Mouse (Mus musculus) heart, embryonic 12.5 days (tissue): ENCODE results near the gene Pou2f2. TPM values are rescaled to one million over a fixed set of nuclear protein-coding genes. Genes with fewer than 3 reads are reported as not detected.

Experiments
- ATAC-seq: fragments of 200-750 bp; cut with Nextera tagmentation; 2 replicates; pipeline ENCODE4 v1.8.0; 2017; ENCODE audit warnings: moderate TSS enrichment, moderate library complexity; ENCODE audit not compliant: insufficient number of reproducible peaks, low FRiP score
- H3K27ac ChIP-seq: fragments of 300-500 bp; sonication (generic); 2 replicates; pipeline ENCODE4 v1.5.1; 2016; ENCODE audit warnings: mild to moderate bottlenecking, moderate library complexity; ENCODE audit not compliant: poor library complexity, severe bottlenecking
- H3K27me3 ChIP-seq: fragments of 300-500 bp; sonication (generic); replicated peaks from 2 replicates; pipeline ENCODE4 v1.6.1; 2016; ENCODE audit warnings: mild to moderate bottlenecking, moderate library complexity
- H3K36me3 ChIP-seq: fragments of 300-500 bp; sonication (generic); 2 replicates; pipeline ENCODE4 v1.6.1; 2016; ENCODE audit warnings: mild to moderate bottlenecking, moderate library complexity
- H3K4me1 ChIP-seq: fragments of 300-500 bp; sonication (generic); replicated peaks from 2 replicates; pipeline ENCODE4 v1.6.1; 2016; ENCODE audit warnings: mild to moderate bottlenecking
- H3K4me2 ChIP-seq: fragments of 300-500 bp; sonication (generic); 2 replicates; pipeline ENCODE4 v1.6.1; 2016; ENCODE audit warnings: mild to moderate bottlenecking, moderate library complexity
- H3K4me3 ChIP-seq: fragments of 300-500 bp; sonication (generic); 2 replicates; pipeline ENCODE4 v1.5.1; 2016; ENCODE audit warnings: mild to moderate bottlenecking
- H3K9ac ChIP-seq: fragments of 300-500 bp; sonication (generic); 2 replicates; pipeline ENCODE4 v1.6.1; 2016; ENCODE audit warnings: mild to moderate bottlenecking, moderate library complexity
- H3K9me3 ChIP-seq: fragments of 300-500 bp; sonication (generic); replicated peaks from 2 replicates; pipeline ENCODE4 v1.6.1; 2016; ENCODE audit warnings: mild to moderate bottlenecking, moderate library complexity
- WGBS: fragments of 180-500 bp; shearing (Covaris S2); methylation state at CpG from one replicate; pipeline ENCODE4 v1.1.7; 2016; 5-methylcytosine and 5-hydroxymethylcytosine counted together
- polyA plus RNA-seq: library from polyadenylated mRNA; unstranded; fragments of >200 nt; fragmentation: Nextera tagmentation; extraction: Ambion mirVana; gene quantifications from 2 replicates; pipeline ENCODE4 v1.2.1, GENCODE M21; 2016

Pou2f2 gene
- polyA plus RNA-seq, 1 experiment from 2014 or later, result 0.54 TPM

DNA sequence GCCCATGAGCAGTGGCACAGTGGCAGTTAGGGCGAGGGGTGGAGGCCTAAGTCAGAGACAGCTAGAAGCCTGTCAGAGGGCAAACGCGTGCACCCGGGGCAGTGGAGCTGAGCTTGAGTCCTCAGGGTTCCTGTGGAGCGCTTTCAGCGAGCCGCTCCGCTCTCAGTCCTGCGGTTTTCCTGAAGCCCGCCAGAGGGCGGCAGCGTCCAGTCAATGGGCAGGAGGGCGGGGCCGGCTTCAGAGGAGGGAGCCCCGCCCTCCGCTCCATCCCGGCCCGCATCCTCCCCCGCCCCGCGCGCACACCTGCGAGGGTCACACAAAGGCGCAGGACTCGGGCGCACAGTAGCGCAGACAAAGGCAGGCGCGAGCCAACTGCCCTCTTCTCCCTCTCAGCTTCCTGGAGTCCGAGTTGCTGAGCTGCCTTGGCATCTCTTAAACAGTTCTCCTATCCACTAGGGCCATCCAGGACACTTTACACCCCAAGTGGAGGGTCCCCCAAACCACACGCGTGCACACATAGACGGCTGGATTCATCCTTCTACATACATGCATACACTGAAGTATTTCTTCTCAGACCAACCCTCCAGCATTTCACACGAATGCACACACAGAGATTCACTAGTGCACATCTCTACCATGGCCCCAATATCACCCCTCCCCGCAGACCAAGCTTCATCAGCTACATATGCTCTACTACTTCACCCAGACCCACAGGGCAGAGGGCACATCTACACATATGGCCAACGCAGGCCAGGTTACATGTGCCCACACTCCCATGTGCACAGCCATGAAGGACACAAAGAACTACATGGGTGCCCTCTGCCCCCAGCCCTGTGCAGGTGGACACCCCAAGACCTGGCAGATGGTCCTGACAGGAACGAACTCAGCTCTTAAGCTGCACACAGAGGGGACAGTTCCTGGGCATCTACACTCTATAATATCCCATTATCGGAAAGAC, 46.2 kb downstream of the Pou2f2 start:
- Histone ChIP-seq H3K9ac (no peak overlapping the region), H3K4me3 (peak overlapping the region; percentile 29; the same call in 1 of the 2 replicates), H3K4me2 (peak overlapping the region; percentile 56), H3K27me3 (peaks cover 87% of the 10 kb centered on the region), H3K4me1 (0 out of 2 replicates have a peak, but pooled peaks cover 4% of the 10 kb centered on the region), H3K36me3 (no peaks in the 10 kb centered on the region), H3K9me3 (peaks cover 8% of the 10 kb centered on the region), H3K27ac (no peak overlapping the region)
- WGBS, result 9% methylated on average over 35 of the region's 38 CpGs
- ATAC-seq, result peak; percentile 62

- Histone ChIP-seq H3K4me2 (peak overlapping the region; percentile 39), H3K4me3 (no peak overlapping the region), H3K27me3 (peaks cover 78% of the 10 kb centered on the region), H3K9me3 (peaks cover 8% of the 10 kb centered on the region), H3K27ac (no peak overlapping the region), H3K4me1 (0 out of 2 replicates have a peak, but pooled peaks cover 4% of the 10 kb centered on the region), H3K9ac (no peak overlapping the region), H3K36me3 (no peaks in the 10 kb centered on the region)
- no peak for ATAC-seq
- WGBS, result 10% methylated on average over 25 of the region's 25 CpGs
Measured at GRCm38 (mm10) chr7:25132318-25132960, 47.1 kb downstream of the Pou2f2 start.

DNA sequence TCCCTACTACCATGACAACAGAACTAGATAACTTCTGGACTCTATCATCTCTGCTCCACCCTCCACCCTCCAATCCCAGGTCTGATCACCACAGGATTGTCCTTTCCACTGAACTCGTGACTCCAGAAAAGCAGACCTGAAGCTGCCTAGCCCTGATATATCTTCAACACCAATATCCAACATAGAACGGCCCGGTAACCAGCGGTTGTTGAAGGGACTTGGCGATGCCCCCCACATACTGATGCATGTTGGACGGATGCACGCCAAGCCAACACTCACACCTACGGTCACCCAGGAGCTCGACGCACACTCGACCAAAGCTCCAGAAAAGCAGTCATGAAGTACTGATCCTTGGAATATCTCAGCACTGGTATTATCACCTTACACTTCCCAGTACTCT, 48.3 kb downstream of the Pou2f2 start:
- Histone ChIP-seq H3K4me2 (no peak overlapping the region), H3K9me3 (peaks cover 8% of the 10 kb centered on the region), H3K27ac (no peak overlapping the region), H3K36me3 (no peaks in the 10 kb centered on the region), H3K4me1 (0 out of 2 replicates have a peak, but pooled peaks cover 4% of the 10 kb centered on the region), H3K27me3 (peaks cover 71% of the 10 kb centered on the region), H3K9ac (no peak overlapping the region), H3K4me3 (no peak overlapping the region)
- no peak for ATAC-seq
- WGBS, result 82% methylated on average over 11 of the region's 11 CpGs

- Histone ChIP-seq H3K4me3 (no peak overlapping the region), H3K27ac (no peak overlapping the region), H3K9me3 (peaks cover 2% of the 10 kb centered on the region), H3K36me3 (no peaks in the 10 kb centered on the region), H3K4me2 (no peak overlapping the region), H3K9ac (no peak overlapping the region), H3K27me3 (peaks cover 64% of the 10 kb centered on the region), H3K4me1 (0 out of 2 replicates have a peak, but pooled peaks cover 4% of the 10 kb centered on the region)
- ATAC-seq, result no peak
- WGBS, result 81% methylated on average over 11 of the region's 11 CpGs
Measured at GRCm38 (mm10) chr7:25130565-25130964, 49.0 kb downstream of the Pou2f2 start.

GRCm38 (mm10) chr7:25129390-25129979, 50.0 kb downstream of the Pou2f2 start:
- H3K27me3 ChIP-seq, result peaks cover 53% of the 10 kb centered on the region
- WGBS, result 42% methylated on average over 13 of the region's 13 CpGs
- H3K9ac ChIP-seq, result no peak overlapping the region

GRCm38 (mm10) chr7:25127971-25128370, 51.6 kb downstream of the Pou2f2 start:
- H3K4me3 ChIP-seq, result no peak overlapping the region
- no peak for ATAC-seq
- no peak overlapping the region for H3K9ac ChIP-seq

More at GRCm38 (mm10) chr7:25129390-25129979, 50.0 kb downstream of the Pou2f2 start:
- Histone ChIP-seq H3K9me3 (no peaks in the 10 kb centered on the region), H3K4me2 (no peak overlapping the region), H3K4me1 (0 out of 2 replicates have a peak, but pooled peaks cover 4% of the 10 kb centered on the region), H3K27ac (no peak overlapping the region), H3K36me3 (no peaks in the 10 kb centered on the region), H3K4me3 (no peak overlapping the region)
- ATAC-seq, result no peak

GRCm38 (mm10) chr7:25125716-25126281, 53.7 kb downstream of the Pou2f2 start:
- Histone ChIP-seq H3K4me3 (no peak overlapping the region), H3K4me2 (no peak overlapping the region), H3K27me3 (peaks cover 20% of the 10 kb centered on the region), H3K9ac (no peak overlapping the region), H3K36me3 (no peaks in the 10 kb centered on the region), H3K4me1 (0 out of 2 replicates have a peak, but pooled peaks cover 5% of the 10 kb centered on the region), H3K27ac (no peak overlapping the region), H3K9me3 (no peaks in the 10 kb centered on the region)
- 78% methylated on average over 10 of the region's 10 CpGs for WGBS
- ATAC-seq, result 0 out of 2 replicates have a peak, but pooled peaks have one; percentile 16

More at GRCm38 (mm10) chr7:25127971-25128370, 51.6 kb downstream of the Pou2f2 start:
- peaks cover 38% of the 10 kb centered on the region for H3K27me3 ChIP-seq
- WGBS, result 64% methylated on average over 9 of the region's 9 CpGs
- H3K27ac ChIP-seq, result no peak overlapping the region
- H3K4me1 ChIP-seq, result 0 out of 2 replicates have a peak, but pooled peaks cover 4% of the 10 kb centered on the region
- no peak overlapping the region for H3K4me2 ChIP-seq
- H3K36me3 ChIP-seq, result no peaks in the 10 kb centered on the region
- no peaks in the 10 kb centered on the region for H3K9me3 ChIP-seq

- 0 out of 2 replicates have a peak, but pooled peaks cover 7% of the 10 kb centered on the region for H3K4me1 ChIP-seq
- H3K36me3 ChIP-seq, result no peaks in the 10 kb centered on the region
- no peaks in the 10 kb centered on the region for H3K9me3 ChIP-seq
- no peak for ATAC-seq
- no peak overlapping the region for H3K4me2 ChIP-seq
- H3K27me3 ChIP-seq, result peaks cover 9% of the 10 kb centered on the region
- no peak overlapping the region for H3K9ac ChIP-seq
- no peak overlapping the region for H3K27ac ChIP-seq
- no peak overlapping the region for H3K4me3 ChIP-seq
- 60% methylated on average over 13 of the region's 13 CpGs for WGBS
Measured at GRCm38 (mm10) chr7:25121240-25121786, 58.2 kb downstream of the Pou2f2 start.

DNA sequence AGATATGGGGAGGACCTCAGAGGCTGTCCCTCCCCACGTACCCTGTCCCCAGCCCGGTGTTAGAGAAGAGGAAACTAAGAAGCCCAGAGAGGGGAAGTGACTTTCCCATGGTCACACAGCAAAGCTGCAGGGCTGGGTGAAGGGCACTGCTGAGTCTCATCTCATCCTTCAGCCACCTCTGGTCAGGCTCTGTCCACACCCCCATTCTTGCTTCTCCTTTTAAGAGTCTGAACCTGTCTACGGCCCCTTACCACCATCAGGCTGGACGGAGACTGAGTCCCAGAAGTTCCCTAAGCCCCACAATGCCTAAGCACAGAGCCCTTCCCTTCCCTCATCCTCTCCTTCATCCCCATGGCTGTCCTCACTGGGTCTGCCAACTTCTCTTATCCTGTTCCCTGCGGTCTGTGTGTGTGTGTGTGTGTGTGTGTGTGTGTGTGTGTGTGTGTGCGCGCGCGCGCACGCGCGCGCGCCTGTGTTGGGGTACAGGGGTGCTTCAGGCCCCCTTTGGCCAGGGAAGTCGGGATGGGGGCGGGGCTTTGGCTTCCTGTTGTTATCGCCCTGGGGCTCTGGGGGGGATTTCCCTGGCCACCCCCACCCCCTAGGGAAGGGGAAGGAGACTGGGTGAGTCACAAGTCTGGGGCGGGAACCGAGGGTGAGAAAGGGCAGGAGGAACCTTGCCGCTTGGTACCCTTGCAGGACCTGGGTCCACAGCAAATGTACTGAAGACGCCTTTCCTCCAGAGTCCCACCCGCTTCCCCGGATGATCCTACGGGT, 59.3 kb downstream of the Pou2f2 start:
- no peak overlapping the region for H3K4me3 ChIP-seq
- H3K9ac ChIP-seq, result no peak overlapping the region
- H3K36me3 ChIP-seq, result no peaks in the 10 kb centered on the region
- 0 out of 2 replicates have a peak, but pooled peaks cover 12% of the 10 kb centered on the region for H3K4me1 ChIP-seq
- ATAC-seq, result no peak
- 0 out of 2 replicates have a peak overlapping the region, but pooled peaks have one; percentile 23 for H3K4me2 ChIP-seq
- H3K27me3 ChIP-seq, result peaks cover 20% of the 10 kb centered on the region
- H3K9me3 ChIP-seq, result no peaks in the 10 kb centered on the region
- 61% methylated on average over 25 of the region's 25 CpGs for WGBS
- no peak overlapping the region for H3K27ac ChIP-seq
